Mouse (Mus musculus) intestine, embryonic 16.5 days (tissue): ENCODE measurements around the gene Pim3. TPM values are rescaled to one million over a fixed set of nuclear protein-coding genes. Genes with fewer than 3 reads are reported as not detected.
"Not testable (repeated sequence)": the region's sequence is repeated elsewhere in the genome, so short reads cannot be mapped to it uniquely, and the experiment has no call there.

Source experiments
- ATAC-seq: fragments of 200-750 bp; cut with Nextera tagmentation; 2 replicates; pipeline ENCODE4 v1.8.0; 2017; ENCODE audit warnings: moderate TSS enrichment, moderate library complexity
- H3K27ac ChIP-seq: fragments of 300-500 bp; sonication (generic); 2 replicates; pipeline ENCODE4 v1.5.1; 2014; ENCODE audit warnings: mild to moderate bottlenecking, low read length
- H3K27me3 ChIP-seq: fragments of 300-500 bp; sonication (generic); replicated peaks from 2 replicates; pipeline ENCODE4 v1.6.1; 2014; ENCODE audit warnings: low read length, control low read depth, mixed read lengths; ENCODE audit not compliant: control insufficient read depth, insufficient read depth
- H3K36me3 ChIP-seq: fragments of 300-500 bp; sonication (generic); 2 replicates; pipeline ENCODE4 v1.6.1; 2014; ENCODE audit warnings: low read length, control low read depth; ENCODE audit not compliant: control insufficient read depth, insufficient read depth
- H3K4me1 ChIP-seq: fragments of 300-500 bp; sonication (generic); 2 replicates; pipeline ENCODE4 v1.6.1; 2014; ENCODE audit warnings: low read length, control low read depth, mixed read lengths; ENCODE audit not compliant: control insufficient read depth, insufficient read depth
- H3K4me2 ChIP-seq: fragments of 300-500 bp; sonication (generic); 2 replicates; pipeline ENCODE4 v1.6.1; 2014; ENCODE audit warnings: low read depth, low read length, control low read depth
- H3K4me3 ChIP-seq: fragments of 300-500 bp; sonication (generic); 2 replicates; pipeline ENCODE4 v1.5.1; 2014; ENCODE audit warnings: mild to moderate bottlenecking, low read length
- H3K9ac ChIP-seq: fragments of 300-500 bp; sonication (generic); 2 replicates; pipeline ENCODE4 v1.6.1; 2014; ENCODE audit warnings: low read depth, low read length
- H3K9me3 ChIP-seq: fragments of 300-500 bp; sonication (generic); 2 replicates; pipeline ENCODE4 v1.6.1; 2016; ENCODE audit warnings: low read length, control low read depth; ENCODE audit not compliant: control insufficient read depth
- WGBS: fragments of 180-500 bp; shearing (Covaris S2); extraction: QIAGEN DNeasy Blood & Tissue Kit; methylation state at CpG from one replicate; pipeline ENCODE4 v1.1.7; 2014; 5-methylcytosine and 5-hydroxymethylcytosine counted together
- polyA plus RNA-seq: library from polyadenylated mRNA; unstranded; fragments of >200 nt; fragmentation: Nextera tagmentation; extraction: Ambion mirVana; gene quantifications from 2 replicates; pipeline ENCODE4 v1.2.1, GENCODE M21; 2015

Pim3 gene
- 45.7 and 46.3 TPM in 2 replicates for polyA plus RNA-seq

GRCm38 (mm10) chr15:88861772-88862622 is at the start of gene Pim3:
Gene Pim3 (plus strand): TSS chr15:88862186.
- peak within 1 kb of the TSS; percentile 88 for H3K4me2 ChIP-seq
- H3K27ac ChIP-seq = peak within 1 kb of the TSS; percentile 97
- peaks cover 11% of the 10 kb centered on the region for H3K36me3 ChIP-seq
- no peaks in the 10 kb centered on the region for H3K9me3 ChIP-seq
- peaks cover 26% of the 10 kb centered on the region for H3K4me1 ChIP-seq
- H3K4me3 ChIP-seq = peak within 1 kb of the TSS; percentile 91
- H3K27me3 ChIP-seq = no peaks in the 10 kb centered on the region
- under 1% methylated on average over 107 of the region's 107 CpGs for WGBS
- H3K9ac ChIP-seq = peak within 1 kb of the TSS; percentile 95
- ATAC-seq = peak; percentile 87

- no peak overlapping the region for H3K9ac ChIP-seq
- H3K36me3 ChIP-seq = peaks cover 19% of the 10 kb centered on the region
- 90% methylated on average over 3 of the region's 3 CpGs for WGBS
Measured at GRCm38 (mm10) chr15:88813262-88813661, 48.7 kb upstream of the Pim3 start.

DNA sequence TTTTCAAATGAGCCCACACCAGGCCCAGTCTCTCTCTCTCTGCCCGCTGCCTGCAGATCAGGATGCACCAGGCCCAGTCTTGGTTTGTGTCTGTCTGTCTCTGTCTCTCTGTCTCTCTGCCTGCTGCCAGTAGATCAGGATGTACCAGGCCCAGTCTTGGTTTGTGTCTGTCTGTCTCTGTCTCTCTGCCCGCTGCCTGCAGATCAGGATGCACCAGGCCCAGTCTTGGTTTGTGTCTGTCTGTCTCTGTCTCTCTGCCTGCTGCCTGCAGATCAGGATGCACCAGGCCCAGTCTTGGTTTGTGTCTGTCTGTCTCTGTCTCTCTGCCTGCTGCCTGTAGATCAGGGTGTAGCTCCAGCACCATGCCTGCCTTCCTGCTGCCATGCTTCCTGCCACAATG is 48.1 kb upstream of the Pim3 start:
- H3K4me1 ChIP-seq, H3K27ac ChIP-seq, H3K27me3 ChIP-seq, ATAC-seq, H3K4me3 ChIP-seq, H3K9ac ChIP-seq, H3K9me3 ChIP-seq, H3K4me2 ChIP-seq: not testable (repeated sequence)
- peaks cover 19% of the 10 kb centered on the region for H3K36me3 ChIP-seq
- WGBS = 93% methylated on average over 2 of the region's 2 CpGs

More at GRCm38 (mm10) chr15:88813262-88813661, 48.7 kb upstream of the Pim3 start:
- no peak overlapping the region for H3K27ac ChIP-seq
- ATAC-seq = no peak
- no peak overlapping the region for H3K4me3 ChIP-seq
- peaks cover under 1% of the 10 kb centered on the region for H3K4me1 ChIP-seq
- H3K27me3 ChIP-seq = no peaks in the 10 kb centered on the region
- H3K4me2 ChIP-seq = no peak overlapping the region
- no peaks in the 10 kb centered on the region for H3K9me3 ChIP-seq

DNA sequence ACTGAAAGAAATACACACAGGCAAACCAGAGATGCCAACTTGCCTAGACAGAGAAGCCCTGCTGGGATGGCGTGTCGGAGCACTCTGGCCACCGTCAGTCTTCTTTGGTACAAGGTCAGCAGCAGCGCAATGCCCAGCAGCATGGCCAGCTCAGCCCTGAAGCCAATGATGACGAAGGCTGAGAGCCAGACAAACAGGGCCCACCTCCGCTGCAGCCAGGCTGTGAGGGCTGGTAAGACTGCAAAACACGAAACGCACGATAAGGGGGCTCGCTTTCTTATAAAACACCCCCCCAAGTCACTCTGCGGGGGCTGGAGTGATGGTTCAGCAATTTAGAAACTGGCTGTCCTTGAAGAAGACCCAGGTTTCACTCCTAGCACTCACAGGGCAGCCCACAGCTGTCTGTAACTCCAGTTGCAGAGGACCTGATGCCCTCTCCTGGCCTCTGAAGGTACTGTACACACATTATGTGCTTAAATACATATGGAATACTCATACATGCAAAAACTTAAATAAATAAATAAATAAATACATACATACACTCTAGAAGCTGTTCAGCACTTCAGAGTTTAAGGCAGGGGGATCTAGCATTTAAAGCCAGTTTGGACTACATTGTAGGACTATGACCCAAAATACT is 47.5 kb upstream of the Pim3 start:
- 92% methylated on average over 11 of the region's 11 CpGs for WGBS
- H3K27ac ChIP-seq = no peak overlapping the region
- no peaks in the 10 kb centered on the region for H3K9me3 ChIP-seq
- peaks cover 4% of the 10 kb centered on the region for H3K4me1 ChIP-seq
- H3K27me3 ChIP-seq = no peaks in the 10 kb centered on the region
- H3K4me2 ChIP-seq = no peak overlapping the region
- H3K9ac ChIP-seq = no peak overlapping the region
- no peak for ATAC-seq
- H3K36me3 ChIP-seq = peaks cover 19% of the 10 kb centered on the region
- no peak overlapping the region for H3K4me3 ChIP-seq

DNA sequence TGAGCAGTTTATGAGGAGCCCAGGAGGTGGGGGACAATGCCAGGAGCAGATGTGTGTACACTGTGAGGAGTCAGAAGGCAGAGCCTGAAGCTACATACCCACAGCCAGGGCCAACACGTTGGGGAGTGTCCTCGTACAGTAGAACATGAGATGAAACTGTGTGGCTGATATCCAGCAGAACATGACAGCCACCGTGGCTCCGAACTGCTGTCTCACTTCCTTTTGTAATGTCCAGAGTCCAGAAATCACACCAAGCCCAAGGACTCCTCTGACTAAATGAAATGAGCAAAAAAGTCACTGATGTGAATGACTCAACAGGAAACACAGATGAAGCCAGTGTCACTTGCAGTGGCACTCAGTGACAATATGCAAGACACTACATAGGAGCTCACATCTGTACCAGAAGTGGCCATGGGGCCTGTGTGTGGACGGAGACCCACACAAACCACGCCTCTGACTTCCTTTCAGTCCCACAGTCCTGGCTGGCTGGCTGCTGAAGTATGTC is 46.7 kb upstream of the Pim3 start:
- Histone ChIP-seq H3K9ac (no peak overlapping the region), H3K9me3 (no peaks in the 10 kb centered on the region), H3K4me2 (no peak overlapping the region), H3K27ac (no peak overlapping the region), H3K36me3 (peaks cover 19% of the 10 kb centered on the region), H3K4me3 (no peak overlapping the region), H3K4me1 (peaks cover 7% of the 10 kb centered on the region), H3K27me3 (no peaks in the 10 kb centered on the region)
- ATAC-seq = no peak
- WGBS = 89% methylated on average over 6 of the region's 6 CpGs

- Histone ChIP-seq H3K27me3 (no peaks in the 10 kb centered on the region), H3K4me1 (peaks cover 19% of the 10 kb centered on the region), H3K9ac (peak within 1 kb of the TSS; percentile 90), H3K4me3 (peak within 1 kb of the TSS; percentile 86), H3K9me3 (no peaks in the 10 kb centered on the region), H3K27ac (peak within 1 kb of the TSS; percentile 74), H3K36me3 (peaks cover 26% of the 10 kb centered on the region), H3K4me2 (peak within 1 kb of the TSS; percentile 73)
- peak; percentile 99 for ATAC-seq
- WGBS = under 1% methylated on average over 86 of the region's 88 CpGs
Measured at GRCm38 (mm10) chr15:88819026-88819905, 42.7 kb upstream of the Pim3 start, which contains the start of the genes Alg12 and Creld2. Gene Alg12 (minus strand): TSS chr15:88819318. Gene Creld2 (plus strand): TSS chr15:88819646.

DNA sequence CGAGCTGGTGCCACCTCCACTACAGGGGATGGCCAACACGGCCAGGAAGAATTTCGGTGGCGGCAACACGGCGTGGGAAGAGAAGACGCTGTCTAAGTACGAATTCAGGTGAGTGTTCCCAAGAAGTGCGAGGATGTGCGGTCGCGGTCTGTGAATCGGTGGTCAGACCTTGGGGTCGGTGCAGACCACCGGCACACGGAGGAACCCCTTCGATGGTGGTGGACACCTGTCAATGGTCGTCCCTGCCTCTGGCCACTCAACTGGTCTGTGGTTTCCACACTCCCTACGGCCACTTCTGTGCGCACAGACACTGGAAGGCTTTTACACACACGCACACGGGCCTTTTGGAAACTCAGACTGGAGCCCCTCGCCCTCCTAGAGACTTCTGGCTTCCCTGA is 42.1 kb upstream of the Pim3 start:
- Histone ChIP-seq H3K4me3 (peak overlapping the region; percentile 86), H3K27ac (no peak overlapping the region; the same call in 1 of the 2 replicates)

GRCm38 (mm10) chr15:88821403-88821802 is 40.6 kb upstream of the Pim3 start:
- H3K27ac ChIP-seq = no peak overlapping the region
- H3K4me1 ChIP-seq = peaks cover 19% of the 10 kb centered on the region
- peaks cover 9% of the 10 kb centered on the region; the same call in 1 of the 2 replicates for H3K36me3 ChIP-seq
- H3K9me3 ChIP-seq = no peaks in the 10 kb centered on the region
- no peaks in the 10 kb centered on the region for H3K27me3 ChIP-seq
- peak overlapping the region; percentile 19; the same call in 1 of the 2 replicates for H3K9ac ChIP-seq
- ATAC-seq = no peak
- H3K4me3 ChIP-seq = no peak overlapping the region
- 0 out of 2 replicates have a peak overlapping the region, but pooled peaks have one; percentile 6 for H3K4me2 ChIP-seq
- 83% methylated on average over 7 of the region's 7 CpGs for WGBS

More for the DNA sequence above, 42.1 kb upstream of the Pim3 start:
- no peak; the same call in 1 of the 2 replicates for ATAC-seq
- H3K4me2 ChIP-seq = peak overlapping the region; percentile 73
- peaks cover 19% of the 10 kb centered on the region for H3K4me1 ChIP-seq
- no peaks in the 10 kb centered on the region for H3K27me3 ChIP-seq
- H3K36me3 ChIP-seq = peaks cover 19% of the 10 kb centered on the region
- under 1% methylated on average over 23 of the region's 23 CpGs for WGBS
- no peaks in the 10 kb centered on the region for H3K9me3 ChIP-seq
- H3K9ac ChIP-seq = peak overlapping the region; percentile 90
